Mouse (Mus musculus) midbrain, embryonic 14.5 days (tissue): ENCODE measurements around the gene Man1c1. TPM values are rescaled to one million over a fixed set of nuclear protein-coding genes. Genes with fewer than 3 reads are reported as not detected.

Source experiments
- ATAC-seq: fragments of 200-750 bp; cut with Nextera tagmentation; 2 replicates; pipeline ENCODE4 v1.8.0; 2017; ENCODE audit warnings: moderate number of reproducible peaks, moderate library complexity; ENCODE audit not compliant: low FRiP score, low TSS enrichment
- DNase-seq: peaks from one replicate; pipeline ENCODE4 v3.0.0-alpha.2; 2015
- H3K27ac ChIP-seq: fragments of 300-500 bp; sonication (generic); replicated peaks from 2 replicates; pipeline ENCODE4 v1.5.1; 2014; ENCODE audit warnings: mild to moderate bottlenecking, low read depth, low read length, moderate library complexity
- H3K27me3 ChIP-seq: fragments of 300-500 bp; sonication (generic); 2 replicates; pipeline ENCODE4 v1.6.1; 2014; ENCODE audit warnings: low read length, control low read depth, mixed read lengths; ENCODE audit not compliant: control insufficient read depth, insufficient read depth
- H3K36me3 ChIP-seq: fragments of 300-500 bp; sonication (generic); 2 replicates; pipeline ENCODE4 v1.6.1; 2014; ENCODE audit warnings: low read length, control low read depth; ENCODE audit not compliant: control insufficient read depth, insufficient read depth
- H3K4me1 ChIP-seq: fragments of 300-500 bp; sonication (generic); 2 replicates; pipeline ENCODE4 v1.6.1; 2014; ENCODE audit warnings: mild to moderate bottlenecking, antibody characterized with exemption, low read length, control low read depth; ENCODE audit not compliant: control insufficient read depth, insufficient read depth
- H3K4me2 ChIP-seq: fragments of 300-500 bp; sonication (generic); 2 replicates; pipeline ENCODE4 v1.6.1; 2014; ENCODE audit warnings: mild to moderate bottlenecking, low read length, moderate library complexity
- H3K4me3 ChIP-seq: fragments of 300-500 bp; sonication (generic); replicated peaks from 2 replicates; pipeline ENCODE4 v1.5.1; 2014; ENCODE audit warnings: low read depth, low read length
- H3K9ac ChIP-seq: fragments of 300-500 bp; sonication (generic); replicated peaks from 2 replicates; pipeline ENCODE4 v1.6.1; 2014; ENCODE audit warnings: mild to moderate bottlenecking, low read length, moderate library complexity
- H3K9me3 ChIP-seq: fragments of 300-500 bp; sonication (generic); 2 replicates; pipeline ENCODE4 v1.6.1; 2016; ENCODE audit warnings: low read length, control low read depth, mixed read lengths; ENCODE audit not compliant: control insufficient read depth
- WGBS: fragments of 180-500 bp; shearing (Covaris S2); extraction: QIAGEN DNeasy Blood & Tissue Kit; methylation state at CpG from one replicate; pipeline ENCODE4 v1.1.7; 2014; 5-methylcytosine and 5-hydroxymethylcytosine counted together
- polyA plus RNA-seq: library from polyadenylated mRNA; unstranded; fragments of >200 nt; fragmentation: Nextera tagmentation; extraction: Ambion mirVana; gene quantifications from 2 replicates; pipeline ENCODE4 v1.2.1, GENCODE M21; 2014

The Man1c1 gene
- polyA plus RNA-seq, 1 experiment from 2014 or later: 4.9 TPM

DNA sequence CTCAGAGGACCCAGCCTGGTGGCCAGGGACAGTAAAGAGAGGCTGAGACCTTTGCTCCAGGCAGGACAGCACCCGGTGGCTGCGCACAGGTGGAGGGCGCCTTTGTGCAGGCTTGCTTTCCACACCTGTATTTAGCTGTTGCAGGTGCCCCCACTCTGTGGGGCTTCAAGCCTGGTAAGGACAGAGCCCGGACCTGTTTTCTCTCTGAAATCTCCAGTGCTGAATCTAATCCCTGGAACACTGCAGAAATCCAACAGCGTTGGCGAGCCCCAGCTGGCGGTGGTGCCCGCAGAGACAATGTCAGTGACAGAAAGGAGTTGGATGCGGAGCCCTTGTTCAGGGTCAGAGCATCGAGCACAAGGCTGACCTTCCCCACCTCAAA lies 84.6 kb downstream of the Man1c1 start:
- Histone ChIP-seq H3K4me2 (no peak overlapping the region), H3K27ac (no peak overlapping the region), H3K36me3 (no peaks in the 10 kb centered on the region), H3K27me3 (no peaks in the 10 kb centered on the region), H3K4me3 (no peak overlapping the region), H3K4me1 (peaks cover 4% of the 10 kb centered on the region; the same call in 1 of the 2 replicates), H3K9ac (no peak overlapping the region), H3K9me3 (no peaks in the 10 kb centered on the region)
- 33% methylated on average over 10 of the region's 10 CpGs for WGBS
- DNase-seq (peak; percentile 32), ATAC-seq (no peak)

- no peaks in the 10 kb centered on the region for H3K9me3 ChIP-seq
- H3K4me3 ChIP-seq: no peak overlapping the region
- H3K9ac ChIP-seq: no peak overlapping the region
- no peaks in the 10 kb centered on the region for H3K27me3 ChIP-seq
- ATAC-seq (no peak), DNase-seq (no peak)
- H3K27ac ChIP-seq: no peak overlapping the region
- H3K36me3 ChIP-seq: no peaks in the 10 kb centered on the region
- WGBS: 71% methylated on average over 13 of the region's 13 CpGs
- H3K4me1 ChIP-seq: no peaks in the 10 kb centered on the region
- no peak overlapping the region for H3K4me2 ChIP-seq
These were observed 85.1 kb downstream of the Man1c1 start for GRCm38 (mm10) chr4:134618810-134619488.

GRCm38 (mm10) chr4:134617779-134618178 lies 86.3 kb downstream of the Man1c1 start:
- Histone ChIP-seq H3K27ac (no peak overlapping the region), H3K27me3 (no peaks in the 10 kb centered on the region), H3K4me1 (no peaks in the 10 kb centered on the region), H3K9me3 (no peaks in the 10 kb centered on the region), H3K4me3 (no peak overlapping the region), H3K9ac (no peak overlapping the region), H3K4me2 (no peak overlapping the region), H3K36me3 (no peaks in the 10 kb centered on the region)
- DNase-seq (no peak), ATAC-seq (no peak)
- 48% methylated on average over 4 of the region's 4 CpGs for WGBS

DNA sequence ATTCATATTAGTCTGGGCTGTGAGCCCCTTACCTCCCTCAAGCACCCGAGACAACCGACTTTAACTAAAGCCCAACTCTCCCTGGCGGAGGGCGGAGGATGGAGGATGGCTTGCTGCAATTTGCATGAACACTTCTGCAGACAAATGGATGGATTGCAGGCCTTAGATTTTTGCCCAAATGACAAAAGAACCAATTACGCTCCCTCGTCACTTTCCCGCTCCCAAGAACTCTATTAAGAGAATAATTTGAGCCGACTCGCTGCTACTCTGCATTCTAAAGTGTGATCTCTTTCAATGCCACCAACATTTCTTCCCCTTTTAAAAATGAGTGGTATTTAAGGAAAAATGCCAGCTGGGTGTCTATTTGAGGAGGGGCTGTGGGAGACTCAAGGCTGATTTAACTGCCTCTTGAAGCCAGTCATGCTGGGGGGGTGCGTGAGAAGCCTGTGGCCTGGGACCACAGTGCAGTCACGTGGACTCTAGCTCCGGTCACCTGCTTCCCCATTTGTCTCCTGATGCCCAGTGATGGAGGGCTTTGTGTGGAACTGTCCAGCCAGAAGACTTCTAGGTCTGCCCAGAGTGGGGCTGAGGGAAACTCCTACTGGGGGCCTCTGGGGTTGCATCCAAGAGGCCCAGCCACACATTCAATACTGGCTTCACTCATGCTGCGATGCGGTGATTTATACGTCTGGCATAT lies 88.0 kb downstream of the Man1c1 start:
- Histone ChIP-seq H3K36me3 (no peaks in the 10 kb centered on the region), H3K4me3 (no peak overlapping the region), H3K4me1 (no peaks in the 10 kb centered on the region), H3K9ac (no peak overlapping the region), H3K27me3 (no peaks in the 10 kb centered on the region), H3K9me3 (no peaks in the 10 kb centered on the region), H3K27ac (0 out of 2 replicates have a peak overlapping the region, but pooled peaks have one; percentile 3), H3K4me2 (no peak overlapping the region)
- ATAC-seq (no peak), DNase-seq (no peak)
- WGBS: 76% methylated on average over 15 of the region's 15 CpGs

- H3K4me1 ChIP-seq: no peaks in the 10 kb centered on the region
- whole genome bisulfite sequencing: 65% methylated on average over 16 of the region's 16 CpGs
- H3K36me3 ChIP-seq: no peaks in the 10 kb centered on the region
- DNase-seq (no peak), ATAC-seq (no peak)
- H3K27me3 ChIP-seq: no peaks in the 10 kb centered on the region
- H3K4me2 ChIP-seq: no peak overlapping the region
- no peak overlapping the region for H3K4me3 ChIP-seq
- H3K9me3 ChIP-seq: no peaks in the 10 kb centered on the region
- no peak overlapping the region for H3K9ac ChIP-seq
- no peak overlapping the region for H3K27ac ChIP-seq
These were observed 91.9 kb downstream of the Man1c1 start for GRCm38 (mm10) chr4:134612070-134612667.

GRCm38 (mm10) chr4:134610616-134611015 lies 93.5 kb downstream of the Man1c1 start:
- Histone ChIP-seq H3K4me3 (no peak overlapping the region), H3K9ac (no peak overlapping the region), H3K27me3 (no peaks in the 10 kb centered on the region), H3K36me3 (no peaks in the 10 kb centered on the region), H3K9me3 (no peaks in the 10 kb centered on the region), H3K27ac (no peak overlapping the region), H3K4me1 (peaks cover 6% of the 10 kb centered on the region; the same call in 1 of the 2 replicates), H3K4me2 (no peak overlapping the region)
- ATAC-seq (no peak), DNase-seq (no peak)
- 93% methylated on average over 3 of the region's 3 CpGs for WGBS

- Histone ChIP-seq H3K4me1 (peaks cover 7% of the 10 kb centered on the region; the same call in 1 of the 2 replicates), H3K36me3 (no peaks in the 10 kb centered on the region), H3K4me3 (no peak overlapping the region), H3K9me3 (no peaks in the 10 kb centered on the region), H3K4me2 (no peak overlapping the region), H3K27me3 (no peaks in the 10 kb centered on the region), H3K27ac (no peak overlapping the region), H3K9ac (no peak overlapping the region)
- 95% methylated on average over 5 of the region's 5 CpGs for WGBS
- ATAC-seq (no peak), DNase-seq (no peak)
These were observed 96.4 kb downstream of the Man1c1 start for GRCm38 (mm10) chr4:134607679-134608078.

- H3K9ac ChIP-seq: no peak overlapping the region
- ATAC-seq (no peak), DNase-seq (peak; percentile 55)
- H3K4me3 ChIP-seq: no peak overlapping the region
- no peaks in the 10 kb centered on the region for H3K9me3 ChIP-seq
- H3K4me1 ChIP-seq: peaks cover 16% of the 10 kb centered on the region
- H3K36me3 ChIP-seq: no peaks in the 10 kb centered on the region
- no peaks in the 10 kb centered on the region for H3K27me3 ChIP-seq
- WGBS: 34% methylated on average over 5 of the region's 5 CpGs
- no peak overlapping the region for H3K4me2 ChIP-seq
- H3K27ac ChIP-seq: no peak overlapping the region
These were observed 98.0 kb downstream of the Man1c1 start for GRCm38 (mm10) chr4:134606054-134606453.
